Mouse (Mus musculus) kidney, adult 2 months (tissue): Measurements from ENCODE around the gene Mbd5.

Source experiments
- CTCF ChIP-seq: fragments of 200-500 bp; conservative IDR thresholded peaks from 2 replicates; pipeline ENCODE4 v1.5.1; 2011; ENCODE audit warnings: low read depth, mild to moderate bottlenecking, control low read depth, low read length, moderate library complexity, mixed read lengths; ENCODE audit not compliant: insufficient read depth, insufficient read length
- POLR2A ChIP-seq: fragments of 200-500 bp; IDR thresholded peaks from one replicate; pipeline ENCODE4 v1.6.1; 2011; ENCODE audit warnings: low read depth, low read length, control low read depth

- TF ChIP-seq POLR2A (no peak), CTCF (no peak)
These were observed 29.6 kb downstream of the Mbd5 start for GRCm38 (mm10) chr2:48978920-48979319.
